Mouse (Mus musculus): ENCODE data around the gene Agtpbp1. TPM values are rescaled to one million over a fixed set of nuclear protein-coding genes. Genes with fewer than 3 reads are reported as not detected.

Gene Agtpbp1
- total and polyA plus RNA-seq, 3 experiments: 24.2 to 117 (median 33.7) TPM

GRCm38 (mm10) chr13:59572549-59572948 lies 12.5 kb downstream of the Agtpbp1 start:
- no peaks in the 10 kb centered on the region for H3K36me3 ChIP-seq (ENCODE audit: control insufficient read depth in 1 of 2, insufficient read depth in 2 of 2, low read length in 2 of 2)

GRCm38 (mm10) chr13:59571107-59571506 lies 13.9 kb downstream of the Agtpbp1 start:
- TF ChIP-seq E2F4 (IDR thresholded peaks at IDR 0.05; ENCODE audit: borderline replicate concordance, low read depth, low read length) (no peak), HCFC1 (IDR thresholded peaks at IDR 0.05; ENCODE audit: low read depth, low read length) (no peak), EP300 (IDR thresholded peaks at IDR 0.05; ENCODE audit: low read depth in 1 of 2, low read length in 2 of 2) (no peak), ZMIZ1 (IDR thresholded peaks at IDR 0.05; ENCODE audit: low read depth, low read length) (no peak), RCOR1 (IDR thresholded peaks at IDR 0.05; ENCODE audit: low read depth, low read length) (no peak), USF2 (IDR thresholded peaks at IDR 0.05; ENCODE audit: borderline replicate concordance in 1 of 2, insufficient read depth in 1 of 2, low read depth in 1 of 2, low read length in 2 of 2) (no peak), CTCF (IDR thresholded peaks at IDR 0.05 in 2 of 3, conservative IDR thresholded peaks at IDR 0.05 in 1 of 3; ENCODE audit: control insufficient read depth in 1 of 3, insufficient read depth in 1 of 3, low read depth in 2 of 3, low read length in 3 of 3, poor library complexity in 1 of 3, severe bottlenecking in 1 of 3) (no peak), NELFE (IDR thresholded peaks at IDR 0.05; ENCODE audit: low read depth, low read length) (no peak), TBP (IDR thresholded peaks at IDR 0.05; ENCODE audit: low read depth, low read length) (no peak), TCF12 (IDR thresholded peaks at IDR 0.05; ENCODE audit: low read depth, low read length) (no peak)
- Histone ChIP-seq H3K4me3 (ENCODE audit: control insufficient read depth in 1 of 2, insufficient read depth in 1 of 2, low read depth in 2 of 2, low read length in 2 of 2) (no peak overlapping the region), H3K27me3 (ENCODE audit: control insufficient read depth in 1 of 2, insufficient read depth in 2 of 2, low read length in 2 of 2) (no peaks in the 10 kb centered on the region), H3K9ac (ENCODE audit: control insufficient read depth, low read depth, low read length, poor library complexity, severe bottlenecking) (no peak overlapping the region), H3K9me3 (replicated peaks; ENCODE audit: insufficient read depth, low read length) (no peaks in the 10 kb centered on the region), H3K27ac (ENCODE audit: control insufficient read depth, low read depth, low read length) (no peak overlapping the region), H3K4me1 (ENCODE audit: control insufficient read depth in 1 of 2, insufficient read depth in 2 of 2, low read length in 2 of 2) (peaks cover 0 to 3% of the 10 kb centered on the region in 2 experiments; a peak in 2 of 4 replicates), H3K79me2 (ENCODE audit: control insufficient read depth, insufficient read depth, low read length, poor library complexity) (no peaks in the 10 kb centered on the region), H3K36me3 (ENCODE audit: control insufficient read depth in 1 of 2, insufficient read depth in 2 of 2, low read length in 2 of 2) (no peaks in the 10 kb centered on the region)
- no peak for DNase-seq (ENCODE audit: low read depth, low spot score)

More at GRCm38 (mm10) chr13:59572549-59572948, 12.5 kb downstream of the Agtpbp1 start:
- Histone ChIP-seq H3K4me3 (ENCODE audit: control insufficient read depth in 1 of 2, insufficient read depth in 1 of 2, low read depth in 2 of 2, low read length in 2 of 2) (no peak overlapping the region), H3K4me1 (ENCODE audit: control insufficient read depth in 1 of 2, insufficient read depth in 2 of 2, low read length in 2 of 2) (peaks cover 0 to 2% of the 10 kb centered on the region in 2 experiments; a peak in 2 of 4 replicates), H3K27me3 (ENCODE audit: control insufficient read depth in 1 of 2, insufficient read depth in 2 of 2, low read length in 2 of 2) (no peaks in the 10 kb centered on the region), H3K9me3 (replicated peaks; ENCODE audit: insufficient read depth, low read length) (no peaks in the 10 kb centered on the region), H3K27ac (ENCODE audit: control insufficient read depth, low read depth, low read length) (no peak overlapping the region), H3K9ac (ENCODE audit: control insufficient read depth, low read depth, low read length, poor library complexity, severe bottlenecking) (no peak overlapping the region), H3K79me2 (ENCODE audit: control insufficient read depth, insufficient read depth, low read length, poor library complexity) (no peaks in the 10 kb centered on the region)
- TF ChIP-seq GATA1 (IDR thresholded peaks at IDR 0.05; ENCODE audit: low read depth, low read length): no peak
- no peak for TF ChIP-seq CHD2 (IDR thresholded peaks at IDR 0.05; ENCODE audit: low read length)
- no peak for TF ChIP-seq ZC3H11A (IDR thresholded peaks at IDR 0.05; ENCODE audit: low read depth, low read length)
- no peak for TF ChIP-seq TCF12 (IDR thresholded peaks at IDR 0.05; ENCODE audit: low read depth, low read length)
- no peak for TF ChIP-seq ELF1 (IDR thresholded peaks at IDR 0.05; ENCODE audit: low read depth, low read length)
- TF ChIP-seq MAFK (IDR thresholded peaks at IDR 0.05; ENCODE audit: borderline replicate concordance, low read depth, low read length): no peak
- no peak for TF ChIP-seq TAL1 (IDR thresholded peaks at IDR 0.05; ENCODE audit: low read length)
- no peak for TF ChIP-seq MAZ (IDR thresholded peaks at IDR 0.05; ENCODE audit: low read depth, low read length)
- no peak for TF ChIP-seq JUND (IDR thresholded peaks at IDR 0.05; ENCODE audit: low read depth, low read length)
- DNase-seq (ENCODE audit: low read depth, low spot score): no peak
